Mouse (Mus musculus) retina, adult 2 months (tissue): Measurements from ENCODE around the gene Dock1.

Experiments
- DNase-seq: peaks from one replicate; pipeline ENCODE4 v3.0.0-alpha.2; 2012; ENCODE audit warnings: low read depth, low spot score

The Dock1 gene

DNA sequence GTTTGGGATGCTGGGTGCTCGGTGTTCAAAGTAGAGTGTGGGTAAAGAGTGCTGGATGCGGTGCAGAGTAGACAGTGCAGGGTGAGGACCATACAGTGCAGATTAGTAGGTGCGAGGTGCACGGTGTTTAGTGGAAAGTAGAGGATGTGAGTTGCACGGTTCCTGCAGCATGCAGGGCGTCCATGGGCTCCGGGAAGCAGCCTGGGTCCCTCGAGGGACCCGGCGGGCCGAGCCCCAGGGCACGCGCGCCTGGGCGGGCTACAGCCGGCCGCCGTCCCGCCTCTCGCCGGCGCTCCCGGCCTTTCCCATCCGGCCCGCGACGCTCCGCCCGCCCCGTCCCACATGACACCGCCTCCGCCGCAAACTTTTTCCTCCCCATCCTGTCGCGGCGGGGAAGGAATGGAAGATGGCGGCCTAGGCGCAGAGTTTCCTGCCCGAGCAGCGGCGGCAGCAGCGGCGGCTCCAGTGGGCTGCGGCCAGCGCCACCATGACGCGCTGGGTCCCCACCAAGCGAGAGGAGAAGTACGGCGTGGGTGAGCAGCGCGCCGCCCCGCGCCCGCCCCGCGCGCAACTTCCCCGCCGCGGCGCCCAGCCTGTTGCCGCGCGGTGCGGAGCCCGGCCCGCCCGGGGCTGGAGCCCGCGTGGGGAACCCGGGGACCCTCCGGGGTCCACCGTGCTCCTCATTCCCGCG is at the start of gene Dock1:
Gene Dock1 (plus strand): TSS at position 343 of the 691 bp plus-strand sequence.
- no peak for DNase-seq

- DNase-seq = no peak
Measured at GRCm38 (mm10) chr7:134627906-134628305, 42.5 kb upstream of the Dock1 start.

DNA sequence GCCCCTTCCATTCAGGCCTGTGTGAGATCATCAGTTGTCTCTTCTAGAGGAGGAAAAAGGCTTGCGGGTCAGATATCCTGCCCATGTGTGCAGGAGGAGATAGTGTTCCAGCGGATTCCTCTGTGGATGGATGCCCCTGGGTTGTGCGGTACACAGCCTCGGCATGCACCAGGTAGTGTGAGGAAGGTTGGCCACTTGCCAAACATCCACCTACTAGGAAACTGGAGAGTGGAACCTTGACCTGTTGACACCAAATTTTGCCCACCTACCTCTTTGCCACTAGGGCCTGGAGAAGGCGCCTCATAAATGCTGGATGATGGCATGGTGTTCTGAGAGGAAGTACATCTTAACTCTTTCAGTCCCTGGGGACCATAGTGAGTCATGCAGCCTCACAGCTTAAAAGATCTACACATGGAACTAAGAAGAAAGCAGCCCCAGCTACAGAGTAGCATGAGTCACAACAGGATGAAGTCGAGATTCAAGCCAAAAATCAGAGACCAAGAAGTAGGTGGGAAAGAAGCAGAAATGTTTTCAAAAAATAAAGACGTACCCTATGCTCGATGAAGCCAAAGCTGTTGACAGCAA is 20.1 kb upstream of the Dock1 start:
- no peak for DNase-seq

- DNase-seq = no peak
Measured at GRCm38 (mm10) chr7:134651071-134651470, 19.4 kb upstream of the Dock1 start.

GRCm38 (mm10) chr7:134663241-134663640 is 7.2 kb upstream of the Dock1 start:
- DNase-seq = no peak

GRCm38 (mm10) chr7:134665642-134666282 is 4.7 kb upstream of the Dock1 start:
- DNase-seq = no peak

- DNase-seq = no peak
Measured at GRCm38 (mm10) chr7:134667271-134667702, 3.2 kb upstream of the Dock1 start.

DNA sequence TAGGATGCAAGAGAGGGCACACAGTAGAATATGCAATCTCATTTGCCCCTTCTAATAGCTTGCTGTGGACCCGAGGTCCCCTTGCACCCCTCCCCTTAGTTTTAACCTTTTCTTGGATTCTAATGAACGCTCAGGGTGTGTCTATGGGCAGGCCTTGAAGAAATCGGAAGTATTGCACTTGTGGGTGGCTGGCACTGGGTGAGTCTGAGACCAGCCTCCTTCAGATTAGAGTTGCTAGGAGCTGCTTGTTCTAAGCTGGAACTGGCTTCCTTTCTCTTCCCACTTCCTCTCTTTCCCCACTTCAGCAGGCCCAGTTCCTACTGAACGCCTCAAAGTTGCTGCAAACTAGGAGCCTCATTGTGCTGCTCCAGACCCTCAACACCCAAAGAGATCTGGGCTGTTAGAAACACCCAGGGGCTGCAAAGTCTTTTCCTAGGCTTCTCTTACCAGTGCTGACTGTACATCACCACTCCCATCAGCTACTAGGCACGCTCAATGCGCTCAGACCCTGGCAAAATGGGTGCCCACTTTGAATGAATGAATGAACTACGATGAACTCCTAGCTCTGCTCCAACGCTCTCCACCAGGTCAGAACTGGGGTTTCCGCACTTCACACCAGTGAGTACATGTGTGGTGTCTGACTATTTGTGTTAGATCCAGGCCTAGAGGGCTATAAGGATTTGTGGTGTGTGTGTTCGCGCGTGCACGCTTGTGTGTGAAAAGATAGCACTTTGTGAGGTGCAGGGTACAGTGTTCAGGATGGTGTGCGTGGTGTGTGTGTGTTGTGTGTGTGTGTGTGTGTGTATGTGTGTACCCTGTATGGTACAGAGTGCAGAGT is 761 bp upstream of the Dock1 start:
- no peak for DNase-seq

- DNase-seq = no peak
Measured at GRCm38 (mm10) chr7:134671003-134671461, 578 bp downstream of the Dock1 start.

DNA sequence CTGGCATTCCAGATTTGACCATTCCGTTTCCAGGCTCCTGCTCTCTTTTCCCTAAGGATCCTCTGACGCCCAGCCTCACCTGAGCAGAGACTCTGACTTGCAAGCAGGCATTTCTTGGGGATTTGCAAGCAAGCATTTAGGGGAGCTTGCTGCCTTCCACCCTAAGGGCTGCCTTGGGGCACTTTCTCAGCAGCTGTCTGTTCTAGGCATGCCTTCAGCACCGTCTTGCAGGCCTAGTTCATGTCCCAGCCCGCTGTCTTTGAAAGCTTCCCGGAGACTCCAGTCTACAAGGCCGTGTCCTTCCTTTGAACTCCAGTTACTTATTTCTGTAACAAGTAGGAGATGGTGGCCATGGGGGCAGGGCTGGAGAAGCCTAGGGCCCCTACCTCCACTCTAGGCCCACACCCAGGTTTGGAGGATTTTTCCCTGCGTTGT is 1.0 kb downstream of the Dock1 start:
- DNase-seq = no peak

GRCm38 (mm10) chr7:134673135-134673534 is 2.7 kb downstream of the Dock1 start:
- no peak for DNase-seq

GRCm38 (mm10) chr7:134673952-134674351 is 3.5 kb downstream of the Dock1 start:
- no peak for DNase-seq

GRCm38 (mm10) chr7:134677852-134678251 is 7.4 kb downstream of the Dock1 start:
- DNase-seq = no peak

DNA sequence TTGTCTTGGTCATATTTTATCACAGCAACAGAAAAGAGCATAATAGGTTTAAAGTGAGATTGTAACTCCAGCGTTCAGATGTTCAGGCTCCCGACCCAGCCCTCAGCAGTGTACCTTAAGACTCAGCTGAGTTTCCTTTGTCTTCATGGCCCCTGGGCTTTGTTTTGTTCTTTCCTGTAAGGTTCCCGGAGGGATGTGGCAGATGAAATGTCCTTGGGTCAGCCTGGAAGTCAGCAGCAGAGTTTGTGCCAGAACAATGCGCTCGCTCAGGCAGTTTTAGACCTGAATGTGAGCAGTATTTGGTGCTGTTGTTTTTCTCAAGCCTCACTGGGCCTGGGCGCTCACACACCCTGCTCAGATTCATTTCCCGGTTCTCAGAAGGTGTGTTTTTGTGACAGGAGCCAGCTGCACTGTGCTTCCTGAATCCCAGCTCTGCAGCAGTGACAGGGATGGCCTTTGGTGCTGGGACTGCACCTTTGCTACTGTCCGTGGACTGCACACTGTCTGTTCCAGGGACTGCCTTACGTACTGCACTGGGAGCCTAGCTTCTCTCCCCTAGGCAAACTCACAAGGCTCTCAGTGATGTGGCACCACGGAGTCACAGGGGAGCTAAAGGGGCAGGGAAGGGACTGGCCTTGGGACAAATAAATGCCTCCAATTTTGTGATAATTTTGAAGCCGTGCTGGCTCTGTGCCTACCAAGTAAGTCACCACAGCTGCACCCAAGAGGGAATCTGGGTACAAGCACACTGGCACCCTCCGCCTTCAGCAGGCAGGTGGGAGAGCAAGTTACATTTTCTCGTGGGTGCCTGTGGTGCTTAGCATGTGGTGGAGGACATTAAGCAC is 9.1 kb downstream of the Dock1 start:
- no peak for DNase-seq

DNA sequence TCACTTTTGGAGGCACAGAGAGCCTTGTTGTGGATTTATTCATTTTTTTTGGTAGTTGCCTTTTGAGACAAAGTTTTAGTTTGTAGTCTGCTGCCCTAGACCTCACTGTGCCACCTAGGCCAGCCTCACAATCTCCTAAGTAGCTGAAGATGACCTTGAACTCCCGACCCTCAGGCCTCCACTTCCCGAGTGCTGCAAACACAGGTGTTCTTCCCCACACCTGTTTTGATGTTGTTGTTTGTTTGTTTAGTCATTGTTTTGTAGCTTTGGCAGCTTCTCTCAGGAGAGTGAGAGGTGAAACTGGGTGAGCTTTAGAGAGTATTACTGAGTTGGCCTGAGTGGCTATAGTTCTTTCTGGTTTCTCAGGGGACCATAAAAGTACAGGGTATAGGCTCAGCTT is 9.7 kb downstream of the Dock1 start:
- no peak for DNase-seq

DNA sequence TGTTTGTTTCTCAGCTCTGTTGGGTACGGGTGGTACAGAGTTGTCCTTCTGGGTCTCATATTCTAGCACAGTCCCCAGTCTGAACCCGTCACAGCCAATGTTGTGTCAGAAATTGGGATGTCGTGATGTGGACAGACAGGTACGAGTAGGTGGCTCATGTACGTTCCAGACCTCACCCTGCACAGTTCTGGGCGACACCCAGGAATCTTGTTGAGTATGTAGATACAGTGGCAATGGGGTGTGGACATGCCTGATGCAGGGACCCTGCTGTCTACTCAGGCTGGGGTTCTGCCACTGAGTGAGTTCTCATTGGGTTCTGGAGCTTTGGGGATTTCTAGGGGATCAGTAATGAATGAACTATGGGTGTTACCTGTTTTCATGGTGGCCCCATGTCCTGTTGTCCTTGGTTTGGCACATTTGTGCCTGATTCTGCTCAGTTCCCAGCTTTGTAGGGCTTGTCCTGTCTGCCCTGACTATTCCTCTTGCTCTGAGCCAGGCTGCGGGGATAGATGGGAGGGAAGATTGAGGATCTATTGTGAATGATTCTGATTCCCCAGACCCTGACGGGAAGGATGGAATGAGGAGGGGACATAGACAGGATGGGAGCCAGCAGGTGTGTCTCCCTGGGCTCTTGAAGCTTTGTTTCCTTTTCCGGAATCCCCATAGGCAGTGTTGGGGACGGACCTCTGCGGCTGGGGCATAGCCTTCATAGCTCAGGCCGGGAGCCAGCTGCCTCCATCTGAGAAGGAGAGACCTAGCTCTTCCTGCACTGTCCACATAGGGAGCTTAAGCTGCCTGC is 11.5 kb downstream of the Dock1 start:
- DNase-seq = no peak

DNA sequence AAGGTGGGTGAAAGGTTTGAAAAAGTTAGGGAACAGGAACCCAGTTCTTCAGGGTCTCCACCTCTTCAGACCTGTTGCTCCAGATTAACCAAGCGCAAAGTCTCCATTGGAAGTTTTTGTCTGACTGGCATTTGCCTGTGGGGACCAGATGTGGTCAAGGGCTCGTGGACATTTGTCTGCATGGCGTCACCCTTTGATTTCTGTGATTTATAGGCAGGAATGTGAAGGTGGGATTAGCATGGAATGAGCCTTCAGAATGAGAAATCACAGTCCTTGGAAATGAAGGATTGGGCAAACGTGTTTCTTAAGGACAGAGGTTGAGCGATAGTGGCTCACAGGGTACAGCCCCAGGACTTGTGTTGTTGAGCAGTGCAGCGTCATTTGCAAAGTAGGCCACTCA is 17.9 kb downstream of the Dock1 start:
- no peak for DNase-seq

GRCm38 (mm10) chr7:134690118-134690517 is 19.7 kb downstream of the Dock1 start:
- no peak for DNase-seq

DNA sequence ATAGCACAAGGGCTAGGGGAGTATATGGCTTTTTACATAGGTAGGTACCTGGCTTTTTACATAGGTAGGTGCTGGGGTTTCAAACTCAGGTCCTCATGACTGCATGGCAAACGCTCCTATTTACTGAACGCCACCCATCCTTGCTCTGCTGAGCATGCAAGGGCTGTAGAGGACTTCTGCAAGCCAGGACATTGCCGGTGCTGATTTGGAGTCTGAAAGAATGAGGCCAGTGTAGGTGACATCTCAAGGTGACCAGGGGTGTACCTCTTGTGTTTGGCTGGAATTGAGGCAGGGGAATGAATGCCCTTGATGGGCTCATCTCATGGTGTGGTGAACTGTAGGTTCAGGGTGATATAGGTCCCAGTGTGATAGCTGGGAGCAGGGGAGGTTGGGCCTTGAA is 20.4 kb downstream of the Dock1 start:
- DNase-seq = no peak

GRCm38 (mm10) chr7:134693325-134693724 is 22.9 kb downstream of the Dock1 start:
- no peak for DNase-seq
